Mouse (Mus musculus) brain, embryonic 18.5 days (tissue): ENCODE measurements around the gene Calml3.
"Not testable (repeated sequence)": the region's sequence is repeated elsewhere in the genome, so short reads cannot be mapped to it uniquely, and the experiment has no call there.

Experiments used
- DNase-seq: peaks from one replicate; pipeline ENCODE4 v3.0.0-alpha.2; 2012; ENCODE audit warnings: low read depth, low spot score

The Calml3 gene

GRCm38 (mm10) chr13:3804186-3804585, at the start of gene Calml3:
Gene Calml3, minus strand, starts transcription at chr13:3804316.
- DNase-seq, result no peak

- no peak for DNase-seq
Measured at GRCm38 (mm10) chr13:3850330-3850729, 46.2 kb upstream of the Calml3 start.

GRCm38 (mm10) chr13:3840662-3841061, 36.5 kb upstream of the Calml3 start:
- DNase-seq, result not testable (repeated sequence)

- not testable (repeated sequence) for DNase-seq
Measured at GRCm38 (mm10) chr13:3837312-3837807, 33.2 kb upstream of the Calml3 start, which contains the start of gene Calm4. Gene Calm4, plus strand, starts transcription at chr13:3837757.

GRCm38 (mm10) chr13:3833644-3834043, 29.5 kb upstream of the Calml3 start:
- not testable (repeated sequence) for DNase-seq

- DNase-seq, result no peak
Measured at GRCm38 (mm10) chr13:3832450-3832849, 28.3 kb upstream of the Calml3 start.

- DNase-seq, result no peak
Measured at GRCm38 (mm10) chr13:3831994-3832393, 27.9 kb upstream of the Calml3 start.

- DNase-seq, result no peak
Measured at GRCm38 (mm10) chr13:3831546-3831945, 27.4 kb upstream of the Calml3 start.

- DNase-seq, result no peak
Measured at GRCm38 (mm10) chr13:3825726-3826125, 21.6 kb upstream of the Calml3 start.

- no peak for DNase-seq
Measured at GRCm38 (mm10) chr13:3822105-3822504, 18.0 kb upstream of the Calml3 start.

- DNase-seq, result no peak
Measured at GRCm38 (mm10) chr13:3818740-3819076, 14.6 kb upstream of the Calml3 start.

- no peak for DNase-seq
Measured at GRCm38 (mm10) chr13:3818012-3818739, 14.1 kb upstream of the Calml3 start.

GRCm38 (mm10) chr13:3807131-3807827, 3.2 kb upstream of the Calml3 start:
- no peak for DNase-seq

- no peak for DNase-seq
Measured at GRCm38 (mm10) chr13:3805638-3806037, 1.5 kb upstream of the Calml3 start.

- DNase-seq, result no peak
Measured at GRCm38 (mm10) chr13:3805132-3805531, 1.0 kb upstream of the Calml3 start.

GRCm38 (mm10) chr13:3799386-3799785, 4.7 kb downstream of the Calml3 start:
- DNase-seq, result no peak

- DNase-seq, result no peak
Measured at GRCm38 (mm10) chr13:3798751-3799150, 5.4 kb downstream of the Calml3 start.

GRCm38 (mm10) chr13:3796649-3797048, 7.5 kb downstream of the Calml3 start:
- no peak for DNase-seq

GRCm38 (mm10) chr13:3789531-3789930, 14.6 kb downstream of the Calml3 start:
- DNase-seq, result no peak

- DNase-seq, result no peak
Measured at GRCm38 (mm10) chr13:3788588-3788987, 15.5 kb downstream of the Calml3 start.

GRCm38 (mm10) chr13:3787644-3788043, 16.5 kb downstream of the Calml3 start:
- no peak for DNase-seq

- no peak for DNase-seq
Measured at GRCm38 (mm10) chr13:3787102-3787501, 17.0 kb downstream of the Calml3 start.

- DNase-seq, result no peak
Measured at GRCm38 (mm10) chr13:3783621-3784020, 20.5 kb downstream of the Calml3 start.
